Mouse (Mus musculus) hindbrain, embryonic 13.5 days (tissue): ENCODE measurements at regions not wholly inside any gene's neighbourhood (a gene's known extent, or its start where the extent isn't known, plus 50 kb on each side); places are given as distances from the start of the nearest gene placed in this dataset.

Experiments
- ATAC-seq: fragments of 200-750 bp; cut with Nextera tagmentation; 2 replicates; pipeline ENCODE4 v1.8.0; 2017; ENCODE audit warnings: moderate TSS enrichment; ENCODE audit not compliant: low FRiP score
- H3K27ac ChIP-seq: fragments of 300-500 bp; sonication (generic); 2 replicates; pipeline ENCODE4 v1.5.1; 2015; ENCODE audit warnings: inconsistent platforms, mild to moderate bottlenecking, moderate library complexity
- H3K27me3 ChIP-seq: fragments of 300-500 bp; sonication (generic); 2 replicates; pipeline ENCODE4 v1.6.1; 2015; ENCODE audit warnings: mild to moderate bottlenecking, inconsistent platforms
- H3K36me3 ChIP-seq: fragments of 300-500 bp; sonication (generic); 2 replicates; pipeline ENCODE4 v1.6.1; 2015; ENCODE audit warnings: mild to moderate bottlenecking, inconsistent platforms
- H3K4me1 ChIP-seq: fragments of 300-500 bp; sonication (generic); replicated peaks from 2 replicates; pipeline ENCODE4 v1.6.1; 2015; ENCODE audit warnings: inconsistent platforms
- H3K4me2 ChIP-seq: fragments of 300-500 bp; sonication (generic); 2 replicates; pipeline ENCODE4 v1.6.1; 2015; ENCODE audit warnings: inconsistent platforms, mild to moderate bottlenecking, moderate library complexity
- H3K4me3 ChIP-seq: fragments of 300-500 bp; sonication (generic); 2 replicates; pipeline ENCODE4 v1.5.1; 2015; ENCODE audit warnings: mild to moderate bottlenecking, inconsistent platforms
- H3K9ac ChIP-seq: fragments of 300-500 bp; sonication (generic); 2 replicates; pipeline ENCODE4 v1.6.1; 2015; ENCODE audit warnings: mild to moderate bottlenecking, inconsistent platforms
- H3K9me3 ChIP-seq: fragments of 300-500 bp; sonication (generic); 2 replicates; pipeline ENCODE4 v1.6.1; 2016; ENCODE audit warnings: inconsistent platforms
- WGBS: fragments of 180-500 bp; shearing (Covaris S2); methylation state at CpG from one replicate; pipeline ENCODE4 v1.1.7; 2015; 5-methylcytosine and 5-hydroxymethylcytosine counted together

DNA sequence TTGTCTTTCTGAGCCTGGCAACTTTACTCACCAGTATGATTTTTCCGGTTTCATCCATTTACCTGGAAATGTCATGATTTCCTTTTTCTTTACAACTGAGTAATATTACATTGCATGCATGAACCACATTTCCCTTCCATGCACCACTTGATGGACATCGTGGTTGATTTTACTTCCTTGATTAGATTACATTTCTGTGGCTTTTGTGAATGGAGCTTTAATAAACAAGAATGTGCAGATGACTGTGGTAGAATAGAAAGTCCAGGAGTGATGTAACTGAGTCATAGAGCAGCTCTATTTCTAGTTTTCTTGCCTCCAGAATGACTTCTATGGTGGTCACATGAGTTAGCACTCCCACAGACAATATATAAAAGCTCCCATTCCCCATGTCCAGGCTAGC, 75.2 kb downstream of the Chst2 start:
- Histone ChIP-seq H3K27ac (no peak overlapping the region), H3K4me1 (no peaks in the 10 kb centered on the region), H3K27me3 (no peaks in the 10 kb centered on the region), H3K36me3 (no peaks in the 10 kb centered on the region), H3K9ac (no peak overlapping the region), H3K9me3 (no peaks in the 10 kb centered on the region), H3K4me2 (no peak overlapping the region), H3K4me3 (no peak overlapping the region)
- ATAC-seq: no peak
- WGBS: 92% methylated on average over 2 of the region's 2 CpGs

- Histone ChIP-seq H3K36me3 (no peaks in the 10 kb centered on the region), H3K9ac (no peak overlapping the region), H3K27me3 (no peaks in the 10 kb centered on the region), H3K9me3 (no peaks in the 10 kb centered on the region), H3K27ac (no peak overlapping the region), H3K4me1 (no peaks in the 10 kb centered on the region), H3K4me2 (no peak overlapping the region), H3K4me3 (no peak overlapping the region)
- 87% methylated on average over 7 of the region's 7 CpGs for WGBS
- no peak for ATAC-seq
These were observed 76.4 kb downstream of the Chst2 start for GRCm38 (mm10) chr9:95330097-95330496.

DNA sequence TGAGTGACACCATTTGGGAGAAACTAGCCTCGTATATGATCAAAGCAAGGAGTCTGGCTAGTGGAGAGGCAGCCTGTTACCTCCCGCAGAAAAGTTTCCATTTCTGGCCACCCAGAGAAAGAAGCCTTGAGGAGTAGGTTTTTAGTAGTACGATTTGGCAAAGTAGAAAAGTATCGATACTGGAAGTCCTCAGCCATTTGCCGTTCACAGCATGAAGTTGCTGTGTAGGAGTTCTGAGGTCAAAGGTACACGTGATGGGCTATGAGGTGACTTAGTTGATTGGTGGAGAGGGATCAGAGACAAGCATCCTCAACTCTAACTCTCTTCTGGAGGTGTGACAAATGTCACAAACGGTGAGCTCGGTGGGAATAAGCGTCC, 77.5 kb downstream of the Chst2 start:
- H3K27me3 ChIP-seq: no peaks in the 10 kb centered on the region
- no peak overlapping the region for H3K4me3 ChIP-seq
- H3K4me1 ChIP-seq: no peaks in the 10 kb centered on the region
- no peak overlapping the region for H3K9ac ChIP-seq
- no peak overlapping the region for H3K27ac ChIP-seq
- no peak for ATAC-seq
- no peak overlapping the region for H3K4me2 ChIP-seq
- H3K36me3 ChIP-seq: no peaks in the 10 kb centered on the region
- H3K9me3 ChIP-seq: no peaks in the 10 kb centered on the region
- WGBS: 89% methylated on average over 9 of the region's 9 CpGs

GRCm38 (mm10) chr9:95328261-95329052, 78.1 kb downstream of the Chst2 start:
- H3K27ac ChIP-seq: no peak overlapping the region
- H3K27me3 ChIP-seq: no peaks in the 10 kb centered on the region
- no peak overlapping the region for H3K4me2 ChIP-seq
- no peak overlapping the region for H3K9ac ChIP-seq
- no peak for ATAC-seq
- H3K9me3 ChIP-seq: no peaks in the 10 kb centered on the region
- peaks cover 4% of the 10 kb centered on the region for H3K4me1 ChIP-seq
- H3K4me3 ChIP-seq: no peak overlapping the region
- H3K36me3 ChIP-seq: no peaks in the 10 kb centered on the region
- WGBS: 82% methylated on average over 12 of the region's 15 CpGs

DNA sequence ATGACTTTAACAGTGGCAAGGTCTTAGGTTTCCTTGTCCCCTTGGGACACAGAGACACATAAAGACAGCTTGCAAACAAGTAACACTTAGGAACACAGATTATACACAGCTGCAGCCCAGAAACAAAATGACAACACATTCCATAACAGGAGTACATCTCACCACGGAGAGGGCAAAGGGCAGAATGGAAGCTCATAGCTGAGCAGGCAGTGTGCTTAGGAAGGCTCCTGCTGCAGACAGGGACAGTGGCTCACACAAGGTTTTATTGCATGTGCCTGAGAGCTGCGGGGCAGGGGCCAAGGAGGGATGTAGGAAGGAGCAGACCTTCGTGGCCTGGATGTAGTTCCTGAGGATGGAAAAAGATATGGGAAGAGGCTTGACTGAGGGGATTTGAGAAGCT, 78.8 kb downstream of the Chst2 start:
- Histone ChIP-seq H3K36me3 (no peaks in the 10 kb centered on the region), H3K4me3 (no peak overlapping the region), H3K4me2 (no peak overlapping the region), H3K9me3 (no peaks in the 10 kb centered on the region), H3K27me3 (no peaks in the 10 kb centered on the region), H3K4me1 (peaks cover 9% of the 10 kb centered on the region), H3K27ac (no peak overlapping the region), H3K9ac (no peak overlapping the region)
- ATAC-seq: no peak
- 61% methylated on average over 3 of the region's 3 CpGs for WGBS

GRCm38 (mm10) chr9:95323622-95324021, 82.9 kb downstream of the Chst2 start:
- Histone ChIP-seq H3K4me1 (peaks cover 13% of the 10 kb centered on the region), H3K4me2 (no peak overlapping the region), H3K27me3 (no peaks in the 10 kb centered on the region), H3K36me3 (no peaks in the 10 kb centered on the region), H3K9ac (no peak overlapping the region), H3K27ac (no peak overlapping the region), H3K9me3 (no peaks in the 10 kb centered on the region), H3K4me3 (no peak overlapping the region)
- 20% methylated on average over 7 of the region's 7 CpGs for WGBS
- no peak for ATAC-seq

DNA sequence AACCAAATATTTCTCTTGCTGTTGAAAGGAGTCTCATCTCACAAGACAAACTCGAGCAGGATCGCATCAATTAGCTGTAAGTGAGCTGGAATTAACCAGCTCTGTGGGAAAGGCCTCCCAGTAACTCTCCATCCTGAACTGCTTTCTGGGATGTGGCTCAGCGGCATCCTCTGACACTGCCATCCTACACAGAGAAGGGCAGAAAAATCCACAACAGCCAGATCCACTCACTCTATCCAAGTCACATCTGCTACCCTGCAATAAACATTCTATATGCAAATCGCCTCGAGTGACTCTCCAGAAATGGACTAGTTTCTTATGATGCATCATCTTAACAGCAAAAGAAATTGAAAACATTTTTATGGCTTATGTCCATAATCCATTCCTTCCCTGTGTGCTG, 83.6 kb downstream of the Chst2 start:
- Histone ChIP-seq H3K9me3 (no peaks in the 10 kb centered on the region), H3K27ac (no peak overlapping the region), H3K4me3 (no peak overlapping the region), H3K4me1 (peaks cover 13% of the 10 kb centered on the region), H3K27me3 (no peaks in the 10 kb centered on the region), H3K9ac (no peak overlapping the region), H3K36me3 (no peaks in the 10 kb centered on the region), H3K4me2 (no peak overlapping the region)
- ATAC-seq: 0 out of 2 replicates have a peak, but pooled peaks have one; percentile 57
- WGBS: 47% methylated on average over 5 of the region's 5 CpGs

GRCm38 (mm10) chr9:95322031-95322430, 84.5 kb downstream of the Chst2 start:
- 85% methylated on average over 2 of the region's 2 CpGs for whole genome bisulfite sequencing
- no peak overlapping the region for H3K4me2 ChIP-seq
- no peaks in the 10 kb centered on the region for H3K27me3 ChIP-seq
- no peak for ATAC-seq
- H3K9ac ChIP-seq: no peak overlapping the region
- H3K4me3 ChIP-seq: no peak overlapping the region
- H3K27ac ChIP-seq: no peak overlapping the region
- H3K4me1 ChIP-seq: peaks cover 13% of the 10 kb centered on the region
- no peaks in the 10 kb centered on the region for H3K36me3 ChIP-seq
- no peaks in the 10 kb centered on the region for H3K9me3 ChIP-seq

GRCm38 (mm10) chr9:95318926-95319325, 87.6 kb downstream of the Chst2 start:
- H3K4me1 ChIP-seq: peaks cover 13% of the 10 kb centered on the region
- no peaks in the 10 kb centered on the region for H3K9me3 ChIP-seq
- no peak overlapping the region for H3K27ac ChIP-seq
- H3K27me3 ChIP-seq: no peaks in the 10 kb centered on the region
- 96% methylated on average over 9 of the region's 9 CpGs for WGBS
- no peak overlapping the region for H3K4me2 ChIP-seq
- H3K36me3 ChIP-seq: no peaks in the 10 kb centered on the region
- H3K9ac ChIP-seq: no peak overlapping the region
- no peak for ATAC-seq
- H3K4me3 ChIP-seq: no peak overlapping the region

GRCm38 (mm10) chr9:95316726-95317125, 89.8 kb downstream of the Chst2 start:
- no peaks in the 10 kb centered on the region for H3K36me3 ChIP-seq
- 86% methylated on average over 8 of the region's 8 CpGs for WGBS
- no peak for ATAC-seq

GRCm38 (mm10) chr9:95315080-95315479, 91.4 kb downstream of the Chst2 start:
- ATAC-seq: no peak
- no peak overlapping the region for H3K4me3 ChIP-seq
- H3K27ac ChIP-seq: no peak overlapping the region
- H3K36me3 ChIP-seq: no peaks in the 10 kb centered on the region
- H3K9ac ChIP-seq: no peak overlapping the region
- 83% methylated on average over 4 of the region's 4 CpGs for WGBS
- no peaks in the 10 kb centered on the region for H3K4me1 ChIP-seq
- H3K4me2 ChIP-seq: no peak overlapping the region
- H3K27me3 ChIP-seq: no peaks in the 10 kb centered on the region
- H3K9me3 ChIP-seq: no peaks in the 10 kb centered on the region

More at GRCm38 (mm10) chr9:95316726-95317125, 89.8 kb downstream of the Chst2 start:
- no peak overlapping the region for H3K4me3 ChIP-seq
- no peak overlapping the region for H3K4me2 ChIP-seq
- H3K9me3 ChIP-seq: no peaks in the 10 kb centered on the region
- no peak overlapping the region for H3K27ac ChIP-seq
- no peaks in the 10 kb centered on the region for H3K27me3 ChIP-seq
- H3K9ac ChIP-seq: no peak overlapping the region
- H3K4me1 ChIP-seq: no peaks in the 10 kb centered on the region

DNA sequence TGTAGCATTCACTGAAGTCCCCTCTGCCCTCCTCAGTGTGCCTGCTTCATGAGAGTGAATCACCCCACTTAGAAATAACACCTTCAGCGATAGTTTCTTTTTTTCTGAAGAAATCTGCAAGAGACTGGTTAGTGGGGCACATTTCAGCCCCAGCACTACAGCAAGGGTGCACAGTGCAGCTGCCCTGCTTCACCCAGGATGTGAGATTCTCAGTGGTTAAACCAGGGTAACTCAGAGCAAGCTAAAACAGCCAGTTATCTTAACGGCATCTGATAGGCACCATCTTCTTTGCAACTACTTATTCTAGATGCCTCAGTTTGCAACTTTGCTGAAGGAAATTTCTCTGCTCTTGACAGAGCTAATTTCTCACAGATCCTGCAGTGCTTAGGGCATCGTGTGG, 94.9 kb downstream of the Chst2 start:
- no peak overlapping the region for H3K27ac ChIP-seq
- 90% methylated on average over 3 of the region's 3 CpGs for WGBS
- no peaks in the 10 kb centered on the region for H3K36me3 ChIP-seq
- no peak overlapping the region for H3K4me2 ChIP-seq
- no peak overlapping the region for H3K4me3 ChIP-seq
- no peak for ATAC-seq
- no peaks in the 10 kb centered on the region for H3K4me1 ChIP-seq
- no peak overlapping the region for H3K9ac ChIP-seq
- H3K9me3 ChIP-seq: no peaks in the 10 kb centered on the region
- H3K27me3 ChIP-seq: no peaks in the 10 kb centered on the region

GRCm38 (mm10) chr9:95289008-95289407, 117.5 kb downstream of the Chst2 start:
- Histone ChIP-seq H3K4me3 (no peak overlapping the region), H3K4me2 (no peak overlapping the region), H3K36me3 (no peaks in the 10 kb centered on the region), H3K9me3 (no peaks in the 10 kb centered on the region), H3K9ac (no peak overlapping the region), H3K4me1 (no peaks in the 10 kb centered on the region), H3K27ac (no peak overlapping the region), H3K27me3 (no peaks in the 10 kb centered on the region)
- ATAC-seq: no peak
